Mouse (Mus musculus) heart, postnatal 36 days (tissue): Measurements from ENCODE around the gene Cmip. TPM values are rescaled to one million over a fixed set of nuclear protein-coding genes. Genes with fewer than 3 reads are reported as not detected.

ENCODE experiments used
- DNase-seq, 2 experiments: peaks; one replicate each; pipeline ENCODE4 v3.0.0; 2021 to 2022
- intact Hi-C: fragments of 180-260 bp; cut with DNase I; formaldehyde crosslinking; loops from one replicate; pipeline ENCODE4 v1.15.1; 2025
- total RNA-seq, 2 experiments: library from RNA; stranded (reverse); gene quantifications; 2 replicates each; pipeline ENCODE4 v1.2.3; 2021

Gene Cmip
- total RNA-seq, 2 experiments from 2014 or later = 20.3 to 25.1 TPM

DNA sequence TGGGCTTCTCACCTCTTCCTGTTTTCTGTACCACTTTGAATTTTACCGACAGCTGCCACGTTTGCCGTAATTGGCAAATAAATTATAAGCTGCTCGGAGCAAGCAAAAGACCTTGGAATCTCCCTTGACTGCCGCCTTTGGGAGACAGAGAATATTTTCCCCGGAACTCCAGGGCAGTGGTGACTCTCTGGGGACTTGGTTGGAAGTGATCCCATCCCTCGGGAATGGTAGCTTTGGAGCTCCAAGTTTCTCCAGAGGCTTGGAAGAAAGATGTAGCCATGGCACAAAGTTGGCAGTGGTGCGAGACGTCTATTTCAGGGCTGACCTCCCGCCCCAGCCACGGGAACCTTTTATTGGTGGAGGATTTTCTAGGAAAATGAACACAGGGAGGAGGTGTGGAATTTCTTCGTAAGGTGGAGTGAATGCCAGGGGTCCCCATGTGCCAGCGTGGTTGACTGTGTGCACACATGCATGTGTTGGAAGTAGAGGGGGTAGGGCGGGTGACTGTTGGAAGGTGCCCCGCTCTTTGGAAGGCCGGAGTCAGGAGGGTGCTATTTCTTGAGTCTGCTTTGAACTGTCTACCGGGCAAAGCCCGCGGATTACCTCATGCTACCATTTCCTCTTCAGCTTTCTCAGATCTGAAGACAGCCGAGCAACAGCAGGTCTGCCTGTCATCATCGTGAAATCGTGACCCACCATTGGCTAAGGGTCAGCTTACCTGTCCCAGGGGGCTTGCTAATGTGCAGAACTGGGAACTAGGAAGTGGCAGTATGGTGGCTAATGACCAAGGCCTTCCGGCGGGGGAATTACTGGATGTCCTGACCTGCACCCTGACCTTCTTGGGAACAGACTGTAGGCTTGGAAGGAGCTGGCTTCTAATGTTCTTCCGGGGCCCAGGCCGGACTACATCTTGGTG, 62.3 kb downstream of the Cmip start:
- no peak for DNase-seq
- intact Hi-C loops = no loop called here

DNA sequence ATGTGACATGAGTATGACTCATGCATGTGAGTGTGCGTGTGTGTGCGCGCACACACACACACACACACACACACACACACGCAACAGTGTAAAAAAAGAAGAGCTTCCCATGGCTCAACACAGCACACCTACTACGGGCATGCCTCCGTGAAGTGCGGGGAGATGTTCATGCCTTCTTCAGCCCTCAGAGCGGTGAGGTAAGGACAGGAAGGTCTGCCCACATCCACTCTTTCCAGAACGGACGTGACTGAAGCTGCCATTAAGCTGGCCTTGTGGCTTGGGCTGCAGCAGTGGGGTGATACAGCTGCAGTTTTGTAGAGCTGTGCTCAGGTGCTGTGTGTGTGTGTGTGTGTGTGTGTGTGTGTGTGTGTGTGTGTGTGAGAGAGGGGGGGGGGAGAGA, 63.8 kb downstream of the Cmip start:
- intact Hi-C loops = no loop called here

DNA sequence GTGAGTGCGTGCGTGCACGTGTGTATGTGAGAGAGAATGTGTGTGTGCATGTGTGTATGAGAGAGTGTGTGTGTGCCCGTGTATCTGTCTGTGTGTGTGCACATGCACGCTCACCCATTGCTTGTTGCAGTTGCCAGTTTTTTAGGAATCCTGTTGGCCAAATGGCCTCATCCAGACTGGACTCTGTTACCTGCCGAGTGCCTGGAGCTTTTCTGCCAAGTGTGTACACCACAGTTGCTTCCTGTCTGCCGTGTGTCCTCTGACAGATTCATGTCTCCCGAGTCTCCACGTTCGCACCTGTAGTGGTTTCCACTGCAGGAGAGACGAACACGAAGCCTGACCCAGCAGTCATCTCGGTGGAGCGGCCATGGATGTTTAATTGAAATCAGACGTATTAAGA, 64.4 kb downstream of the Cmip start:
- no peak for DNase-seq
- intact Hi-C loops = no loop called here

More for the DNA sequence above, 63.8 kb downstream of the Cmip start:
- no peak for DNase-seq

DNA sequence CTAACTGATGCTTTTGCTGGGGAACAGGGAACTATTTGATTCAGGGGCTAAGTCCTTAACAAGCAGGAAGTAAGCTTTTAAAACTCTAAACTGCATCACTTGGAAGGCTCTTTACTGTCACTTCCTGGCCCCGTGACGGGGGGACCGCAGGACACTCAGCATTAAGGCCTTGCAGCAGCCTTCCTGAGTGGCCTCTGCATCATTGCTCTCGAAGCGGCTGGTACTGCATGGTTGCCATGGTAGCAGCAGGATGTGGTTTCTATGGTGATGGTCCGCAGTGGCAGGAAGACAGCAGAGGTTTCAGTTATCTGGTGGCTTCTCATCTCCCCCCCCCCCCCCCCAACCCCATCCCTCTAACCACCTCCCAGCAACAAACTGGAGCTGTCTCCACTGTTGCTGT, 65.2 kb downstream of the Cmip start:
- intact Hi-C loops = no loop called here
- DNase-seq = no peak

DNA sequence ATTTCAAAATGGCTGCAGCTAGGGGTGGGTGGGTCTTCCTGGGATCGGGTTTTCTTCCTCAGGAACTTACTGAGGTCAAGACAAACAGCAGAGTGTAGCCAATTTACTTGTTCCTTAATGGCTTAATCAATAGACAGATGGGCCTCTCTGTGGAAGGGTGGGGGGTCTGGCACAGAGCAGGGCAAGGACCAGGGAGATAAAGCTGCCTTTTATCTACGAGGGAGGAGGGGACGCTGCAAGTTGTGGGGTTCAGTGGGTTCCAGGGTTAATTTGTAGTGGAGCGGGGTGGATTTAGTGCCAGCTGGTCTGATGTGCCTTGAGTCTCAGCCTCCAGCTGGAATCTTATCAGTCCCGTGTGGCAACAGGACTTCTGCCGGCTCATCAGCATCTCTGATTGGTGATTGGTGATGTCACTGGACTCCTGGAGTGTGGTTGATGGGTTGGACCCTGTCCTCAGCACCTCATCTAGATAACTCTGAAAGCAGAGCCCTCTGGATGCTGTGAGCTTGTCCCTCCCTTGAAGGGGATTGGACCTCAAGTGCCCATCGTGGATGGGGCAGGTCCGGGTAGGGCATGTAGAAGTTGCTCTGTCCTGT, 65.9 kb downstream of the Cmip start:
- intact Hi-C loops = no loop called here
- DNase-seq = no peak

DNA sequence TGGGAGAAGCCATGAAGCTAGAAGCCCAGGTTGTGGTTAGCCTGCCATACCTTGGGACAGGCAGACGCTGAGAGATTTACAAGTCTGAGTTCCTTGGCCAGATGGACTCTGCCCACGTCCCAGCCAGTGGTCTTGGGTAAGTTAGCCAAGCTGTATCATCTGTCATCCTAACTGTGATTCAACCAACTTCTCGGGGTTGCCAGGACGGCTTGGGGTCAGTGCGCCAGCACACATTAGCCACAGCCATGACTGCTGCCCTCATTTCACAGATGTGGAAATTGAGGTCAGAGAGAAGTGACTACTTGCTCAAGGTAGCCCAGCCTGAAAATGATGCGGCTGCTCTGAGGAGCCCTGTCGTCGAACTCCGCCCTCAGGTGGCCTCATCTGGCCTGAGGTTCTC, 68.0 kb downstream of the Cmip start:
- no peak for DNase-seq
- intact Hi-C loops = no loop called here

DNA sequence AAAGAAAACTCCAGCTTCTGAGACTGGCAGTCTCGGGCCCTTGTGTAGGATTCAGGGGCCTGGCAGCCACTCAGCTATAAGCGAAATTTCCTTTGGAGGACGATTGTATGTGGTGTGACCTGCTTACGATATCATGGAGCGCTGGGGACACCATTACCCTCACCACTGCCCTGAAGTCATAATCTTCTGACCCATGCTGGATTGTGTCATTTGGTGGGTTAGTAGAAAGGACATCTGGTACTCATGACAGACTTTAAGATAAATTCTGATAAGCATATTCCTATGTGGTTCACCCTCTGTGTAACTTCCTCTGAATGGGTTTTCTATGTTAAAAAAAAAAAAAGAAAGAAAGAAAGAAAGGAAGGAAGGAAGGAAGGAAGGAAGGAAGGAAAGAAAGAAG, 69.9 kb downstream of the Cmip start:
- intact Hi-C loops = no loop called here
- DNase-seq = no peak

DNA sequence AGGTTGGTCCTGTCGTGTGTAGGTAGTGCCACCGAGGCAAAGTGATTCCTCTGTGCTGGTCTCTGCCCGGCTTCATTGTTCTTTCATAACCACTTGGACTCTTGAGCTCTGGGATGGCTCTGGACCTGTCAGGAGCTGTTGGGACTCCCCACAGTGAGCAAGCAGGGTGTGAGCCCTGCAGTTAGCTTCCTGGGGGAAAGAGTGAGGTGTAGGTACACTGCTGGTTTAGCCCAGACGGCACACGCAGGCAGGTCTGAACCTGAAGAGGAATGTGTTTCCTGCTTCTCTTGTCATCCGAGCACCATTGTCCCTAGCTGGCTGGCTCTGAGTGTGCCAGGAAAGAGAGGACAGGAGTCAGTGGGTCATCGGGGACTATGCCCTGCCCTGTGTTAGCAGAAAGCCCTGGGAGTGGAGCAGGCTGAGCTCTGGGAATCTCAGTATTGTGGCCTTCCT, 70.5 kb downstream of the Cmip start:
- no peak for DNase-seq
- intact Hi-C loops = no loop called here

DNA sequence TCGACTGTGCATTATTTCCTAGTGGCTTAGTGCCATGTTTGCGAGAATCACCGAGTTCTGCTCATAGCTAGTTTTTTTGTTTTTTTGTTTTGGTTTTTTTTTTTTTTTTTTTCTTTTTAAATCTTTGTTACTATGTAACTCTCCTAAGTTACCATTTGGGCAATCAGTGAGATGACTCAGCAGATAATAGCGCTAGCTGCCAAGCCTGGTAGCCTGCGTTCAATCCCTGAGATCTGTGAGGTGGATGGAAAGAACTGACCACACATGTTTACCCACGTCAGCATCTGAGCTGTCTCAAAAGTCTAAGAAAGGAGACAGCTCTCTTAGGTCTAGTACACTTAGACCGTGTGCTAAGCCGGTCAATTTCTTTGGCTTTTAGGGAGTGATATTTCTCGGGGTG, 71.9 kb downstream of the Cmip start:
- intact Hi-C loops = no loop called here
- no peak for DNase-seq

DNA sequence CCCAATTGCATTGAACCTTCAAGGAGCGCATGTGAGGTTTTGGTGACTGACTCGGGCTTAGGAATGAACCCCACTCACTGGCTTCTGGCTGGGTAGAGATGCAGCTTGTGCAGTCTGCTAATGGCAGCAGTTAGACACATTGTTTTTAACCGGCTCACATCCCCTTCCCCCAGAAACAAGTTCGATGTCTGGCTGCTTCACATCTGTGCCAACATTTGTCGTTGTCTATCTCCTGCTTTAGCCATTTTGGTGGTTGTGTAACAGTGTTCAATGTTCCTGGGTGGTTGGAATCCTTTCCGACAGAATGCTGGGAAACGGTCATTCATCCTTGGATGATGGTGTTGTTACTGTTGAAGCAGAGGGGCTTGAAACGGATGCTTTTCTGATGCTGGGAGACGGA, 72.3 kb downstream of the Cmip start:
- no peak for DNase-seq
- intact Hi-C loops = no loop called here

DNA sequence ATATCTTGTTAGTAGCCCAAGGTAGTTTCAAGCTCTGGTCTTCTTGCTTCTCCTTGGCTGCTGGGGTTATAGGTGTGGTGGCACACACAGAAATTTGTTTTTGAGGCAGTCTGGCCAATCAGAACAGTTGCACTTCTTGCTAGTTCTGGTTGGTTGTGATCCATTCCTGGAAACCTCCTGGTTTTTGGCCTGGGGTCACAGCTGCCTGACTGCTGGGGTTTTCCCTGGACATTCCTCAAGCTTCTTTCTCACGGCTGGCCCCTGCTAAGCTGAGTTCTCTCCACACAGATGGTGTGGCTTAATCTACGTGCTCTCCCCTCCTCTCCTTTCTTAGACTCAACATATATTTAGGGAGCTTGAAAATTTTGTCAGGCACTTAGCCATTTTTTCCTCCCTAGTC, 73.0 kb downstream of the Cmip start:
- intact Hi-C loops = no loop called here
- DNase-seq = no peak

DNA sequence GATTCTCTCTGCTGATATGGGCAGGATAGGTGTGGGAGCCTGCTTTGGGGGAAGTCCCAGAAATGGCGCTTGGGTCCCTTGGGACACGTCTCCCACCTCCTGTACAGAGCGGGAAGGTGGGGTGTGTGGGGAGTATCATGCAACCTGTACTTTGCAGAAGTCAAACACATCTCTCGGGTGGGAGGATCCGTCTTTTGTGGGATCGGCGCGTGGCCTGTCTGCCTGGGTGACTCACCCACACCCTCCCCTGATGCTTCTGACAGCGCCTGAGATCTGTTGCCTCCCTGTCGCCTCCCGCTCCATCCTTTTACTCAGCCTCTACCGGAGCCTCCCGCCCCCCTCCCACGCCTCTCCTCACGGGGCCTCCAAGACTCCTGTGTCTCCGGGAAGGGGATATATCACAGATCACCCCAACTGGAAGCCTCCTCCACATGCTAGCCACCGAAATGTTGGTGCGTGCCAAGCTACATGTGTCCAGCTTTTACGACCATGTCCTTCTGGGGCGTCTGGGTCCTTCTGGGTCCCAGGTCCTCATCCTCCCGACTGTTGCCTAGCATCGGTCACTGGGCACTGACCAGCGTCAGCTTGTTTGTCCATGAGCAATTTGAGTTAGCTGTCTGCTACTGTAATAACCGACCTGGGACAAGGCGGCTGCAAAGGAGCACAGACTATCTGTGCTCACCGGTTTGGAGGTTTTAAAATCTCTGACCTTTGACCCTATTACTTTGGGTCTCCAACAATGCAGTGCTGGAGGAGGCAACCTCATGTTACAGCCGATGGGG, 75.6 kb downstream of the Cmip start:
- intact Hi-C loops = no loop called here
- no peak for DNase-seq

DNA sequence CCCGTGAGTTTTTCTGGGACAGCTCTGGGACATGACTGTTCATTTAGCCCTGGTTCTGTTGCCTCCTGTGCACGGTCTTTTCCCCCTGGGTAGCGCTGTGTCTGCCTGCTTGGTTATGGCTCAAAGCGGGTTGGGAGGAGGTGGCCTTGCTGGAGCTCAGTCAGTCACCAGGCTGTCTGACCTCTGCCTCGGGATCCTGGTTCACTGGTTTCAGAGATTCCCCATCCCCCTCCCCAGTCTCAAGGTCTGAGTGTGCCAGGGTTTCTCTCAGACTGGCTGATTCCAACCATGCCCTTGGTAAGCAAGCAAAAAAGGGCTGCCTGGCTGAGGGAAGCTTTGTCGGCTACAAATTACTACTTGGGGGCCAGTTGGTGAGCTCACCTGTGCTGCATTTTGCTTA, 76.8 kb downstream of the Cmip start:
- DNase-seq = no peak
- intact Hi-C loops = no loop called here

DNA sequence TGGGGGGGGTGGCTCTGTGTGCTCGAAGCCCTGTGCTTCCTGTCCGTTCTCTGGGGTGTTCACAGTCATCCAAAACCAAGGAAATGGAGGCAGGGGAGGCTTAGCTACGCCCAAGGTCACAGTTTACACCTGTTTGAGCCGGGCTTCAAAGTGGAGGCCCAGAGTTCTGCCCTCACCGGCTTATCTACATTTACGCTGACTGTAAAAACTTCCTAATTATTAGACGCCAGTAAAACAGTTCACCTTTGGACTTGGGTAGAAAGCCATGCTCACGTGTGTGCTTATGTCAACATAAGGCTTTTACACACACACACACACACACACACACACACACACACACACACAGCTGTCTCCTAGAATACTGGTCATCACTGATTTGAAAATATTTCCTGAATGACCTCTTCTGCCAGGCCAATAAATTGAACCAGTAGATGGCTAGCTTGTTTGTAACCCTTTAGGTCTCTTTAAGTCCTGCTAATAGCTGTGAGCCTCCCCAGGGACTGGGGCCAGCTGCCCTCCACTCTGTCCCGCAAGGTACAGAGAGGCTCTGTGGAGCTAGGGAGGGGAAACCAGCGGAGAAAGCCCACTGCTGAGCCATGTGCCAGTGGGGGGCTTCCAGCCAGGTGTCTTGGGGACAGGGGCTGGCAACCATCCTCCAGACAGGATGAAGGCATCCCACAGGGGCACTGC, 77.3 kb downstream of the Cmip start:
- DNase-seq = no peak
- intact Hi-C loops = no loop called here

DNA sequence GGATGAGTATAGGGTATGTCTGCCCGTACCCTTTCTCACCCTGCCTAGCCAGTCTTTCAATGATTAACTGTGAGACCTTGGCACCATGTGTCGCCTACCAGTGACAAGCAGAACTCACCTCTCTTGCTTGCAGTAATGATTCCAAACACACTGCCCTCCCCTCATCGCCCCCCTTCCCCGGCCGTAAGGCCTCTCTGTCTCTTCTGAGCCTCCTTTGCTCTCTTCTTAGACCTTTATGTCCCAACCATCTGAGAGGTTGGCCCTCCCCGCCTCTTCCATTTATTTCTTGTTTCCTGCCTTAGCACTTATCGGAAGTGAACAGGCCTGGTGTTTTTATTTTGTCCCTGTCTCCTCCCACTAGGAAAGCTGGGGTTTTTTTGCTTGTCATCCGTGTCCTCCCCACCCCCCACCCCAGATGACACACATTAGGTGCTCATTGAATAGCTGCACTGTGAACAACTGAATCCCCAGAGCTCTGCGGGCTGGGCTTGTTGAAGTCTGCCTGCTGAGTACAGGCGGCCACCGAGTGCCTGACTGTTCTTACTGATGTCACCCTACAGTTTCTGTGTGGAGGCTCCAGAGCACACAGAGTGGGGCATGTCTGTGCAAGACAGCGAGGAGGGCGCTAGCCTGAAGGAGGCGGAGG, 78.0 kb downstream of the Cmip start:
- no peak for DNase-seq
- intact Hi-C loops = no loop called here

DNA sequence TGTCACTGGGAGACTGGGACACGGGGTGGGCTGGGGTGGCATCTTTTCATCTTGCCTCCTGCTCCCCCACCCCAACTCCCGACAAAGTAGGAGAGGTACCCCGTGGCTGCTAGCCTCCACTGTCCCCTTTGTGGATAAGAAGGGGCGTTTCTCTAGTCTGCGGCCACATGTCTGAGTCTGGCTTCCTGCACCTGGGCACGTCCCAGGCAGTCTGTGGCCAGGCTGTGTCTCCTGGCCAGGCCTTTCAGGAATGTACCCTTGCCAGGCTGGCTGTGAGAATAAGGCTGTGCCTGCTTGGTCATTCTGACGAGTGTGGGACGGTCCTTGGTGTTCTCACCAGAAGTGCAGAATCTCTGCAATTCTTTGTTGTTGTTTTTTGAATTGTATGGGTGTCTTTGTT, 78.6 kb downstream of the Cmip start:
- no peak for DNase-seq
- intact Hi-C loops = no loop called here

DNA sequence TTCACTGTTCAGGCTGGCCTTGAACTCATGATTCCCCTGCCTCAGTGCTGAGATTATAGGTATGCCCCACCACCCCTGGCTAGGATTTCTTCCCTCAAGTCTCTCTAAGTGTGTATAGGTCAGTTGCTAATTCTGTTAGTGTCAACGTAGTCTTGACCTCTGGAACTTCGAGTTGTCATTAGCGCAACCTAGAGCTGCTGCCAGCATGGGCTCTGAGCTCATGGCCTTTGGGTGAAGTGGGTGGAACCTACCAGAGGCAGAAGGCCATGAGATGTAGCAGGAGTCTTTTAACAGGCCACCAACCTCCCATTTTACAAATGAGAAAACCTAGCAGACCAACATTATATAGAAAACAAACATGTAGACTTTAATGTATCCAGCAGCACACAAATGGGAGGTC, 80.3 kb downstream of the Cmip start:
- no peak for DNase-seq
- intact Hi-C loops = no loop called here

DNA sequence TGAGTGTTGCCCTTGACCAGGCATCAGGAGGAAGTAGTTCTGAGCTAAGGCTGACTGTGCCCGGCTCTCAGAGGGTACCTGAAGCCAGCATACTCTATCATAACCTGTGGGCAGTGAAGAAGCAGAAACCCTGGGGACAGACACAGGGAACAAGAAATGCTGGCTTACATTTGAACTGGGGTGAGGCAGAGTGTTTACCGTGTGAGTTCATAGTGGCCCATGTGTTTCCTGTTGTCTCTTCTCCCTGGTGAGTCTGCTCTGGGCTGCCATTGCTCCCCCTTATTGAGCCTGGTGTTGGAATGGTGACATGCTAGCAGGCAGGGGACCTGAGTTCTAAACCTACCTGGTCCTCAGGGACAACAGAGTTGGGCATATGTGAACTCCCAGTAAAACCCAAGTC, 81.8 kb downstream of the Cmip start:
- intact Hi-C loops = loop anchor here (2.0 kb wide), 1 partner anchor 80 kb away; no protein-coding TSS in a partner anchor
- DNase-seq = no peak

DNA sequence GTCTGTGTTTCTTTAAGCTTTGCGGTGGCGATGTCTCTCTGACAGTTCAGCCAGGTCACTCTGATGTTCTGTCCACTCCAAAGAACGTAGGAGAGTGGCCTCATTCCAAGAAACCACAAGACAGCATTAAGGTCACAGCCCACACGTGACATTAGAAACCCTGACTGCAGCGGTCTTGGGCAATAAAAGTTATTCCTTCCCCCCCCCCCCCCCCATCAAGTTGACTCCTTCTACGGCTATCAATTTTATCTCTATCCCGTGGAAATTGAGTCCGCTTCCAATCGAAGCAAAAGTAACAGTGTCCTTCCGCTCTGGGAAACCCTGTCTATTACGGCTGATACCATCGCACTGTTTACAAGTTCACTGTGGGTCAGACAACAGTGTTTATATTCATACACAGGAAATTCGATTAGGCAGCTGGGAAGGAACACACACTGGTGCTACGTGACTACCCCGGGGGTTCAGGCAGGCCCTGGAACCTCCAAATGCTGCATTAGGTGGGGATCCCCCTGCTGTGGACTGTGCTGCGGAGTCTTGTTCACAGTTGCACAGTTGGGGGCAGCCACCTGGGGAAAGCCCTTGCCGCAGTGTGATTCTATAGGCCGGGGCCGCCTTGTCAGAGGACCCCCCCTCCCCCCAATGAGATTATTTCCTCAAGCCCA, 82.6 kb downstream of the Cmip start:
- DNase-seq = no peak
- intact Hi-C loops = loop anchor here (2.0 kb wide), 1 partner anchor 81 kb away; no protein-coding TSS in a partner anchor
